Mouse (Mus musculus): Measurements from ENCODE around the gene Atp1b3. TPM values are rescaled to one million over a fixed set of nuclear protein-coding genes. Genes with fewer than 3 reads are reported as not detected.
"Not testable (repeated sequence)": the region's sequence is repeated elsewhere in the genome, so short reads cannot be mapped to it uniquely, and the experiment has no call there.

Gene Atp1b3
- 194 and 208 TPM in 2 replicates for polyA plus RNA-seq (2014; fragmentation: Nextera tagmentation; extraction: Ambion mirVana)

DNA sequence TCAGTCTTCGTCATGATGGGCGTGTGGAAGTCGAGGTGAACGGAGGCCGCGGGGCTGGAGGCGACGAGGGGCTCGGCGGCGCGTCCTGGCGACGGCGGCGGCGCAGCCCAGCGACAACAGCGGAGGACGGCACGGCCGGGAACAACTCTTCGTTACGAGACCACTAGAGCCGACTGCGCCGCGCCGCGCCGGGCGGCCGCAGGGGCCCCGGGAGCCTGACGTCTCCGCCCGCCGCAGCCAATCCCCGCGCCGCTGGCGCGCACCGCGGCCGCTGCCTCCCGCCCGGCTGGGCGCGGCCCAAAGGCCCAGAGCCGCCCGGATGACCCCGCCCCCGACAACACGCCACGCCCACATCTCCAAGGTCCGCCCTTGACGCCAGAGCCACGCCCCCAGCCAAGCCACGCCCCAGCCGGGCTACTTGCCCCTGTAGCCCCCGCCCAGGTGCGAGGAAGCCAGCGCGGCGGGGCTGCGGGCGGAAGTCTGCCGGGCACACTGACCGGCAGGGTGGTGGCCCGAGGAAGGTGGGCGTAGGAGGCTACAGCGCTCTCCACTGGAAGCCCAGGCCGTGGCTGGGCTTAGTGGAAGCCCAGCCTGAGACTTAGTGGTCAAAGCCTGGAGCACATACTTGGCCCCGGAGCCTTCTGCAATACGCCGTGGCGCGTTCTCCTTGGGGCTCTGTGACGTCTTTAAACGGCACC is at the start of gene Atp1b3:
Gene Atp1b3, minus strand, starts transcription at position 302 of the 698 bp plus-strand sequence.
- WGBS = under 1% methylated on average over 77 of the region's 81 CpGs
- Histone ChIP-seq H3K4me1 (ENCODE audit: control insufficient read depth, insufficient read depth, low read length) (peaks cover 15% of the 10 kb centered on the region), H3K4me3 (ENCODE audit: low read depth, low read length) (peak within 1 kb of the TSS; percentile 69)

DNA sequence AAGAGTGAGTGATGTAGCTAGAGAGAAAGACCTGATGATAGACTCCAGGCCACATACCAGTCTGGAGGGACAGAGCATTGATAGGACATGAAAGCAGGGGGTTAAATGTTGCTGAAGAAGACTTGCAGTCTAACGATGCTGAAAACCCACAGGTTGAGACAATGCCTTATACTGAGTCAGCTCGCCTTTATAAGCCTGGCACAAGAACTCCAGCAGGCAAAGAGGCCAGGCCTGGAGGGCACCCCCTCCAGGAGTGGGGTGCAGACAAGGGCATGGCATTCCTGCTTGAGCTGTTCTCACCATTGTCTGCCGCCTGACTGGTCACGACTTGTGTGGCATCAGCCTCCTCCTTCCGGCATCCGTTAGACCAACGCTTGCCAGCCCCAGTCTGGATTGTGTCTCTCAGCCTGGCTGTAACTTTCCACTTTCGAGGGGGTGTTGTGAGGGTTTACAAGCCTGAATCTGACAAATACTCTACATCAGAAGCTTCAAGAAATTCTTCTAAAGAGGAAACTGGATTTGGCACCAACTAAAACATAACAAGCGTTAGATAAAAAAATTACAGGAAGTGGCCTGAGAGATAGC is 48.7 kb upstream of the Atp1b3 start:
- WGBS = 87% methylated on average over 9 of the region's 9 CpGs
- no peak overlapping the region for H3K27ac ChIP-seq (ENCODE audit: low read depth, low read length)
- no peak overlapping the region for H3K9ac ChIP-seq (ENCODE audit: low read length)
- no peak overlapping the region for H3K4me2 ChIP-seq
- H3K9me3 ChIP-seq (ENCODE audit: control insufficient read depth, low read length) = no peaks in the 10 kb centered on the region
- H3K36me3 ChIP-seq (ENCODE audit: control insufficient read depth, insufficient read depth, low read length) = no peaks in the 10 kb centered on the region
- ATAC-seq (ENCODE audit: low FRiP score) (no peak), DNase-seq (ENCODE audit: low spot score, missing footprints) (no peak)
- no peak overlapping the region for H3K4me3 ChIP-seq (ENCODE audit: low read depth, low read length)
- no peaks in the 10 kb centered on the region for H3K4me1 ChIP-seq (ENCODE audit: control insufficient read depth, insufficient read depth, low read length)
- no peaks in the 10 kb centered on the region for H3K27me3 ChIP-seq (ENCODE audit: control insufficient read depth, insufficient read depth, low read length)

More for the DNA sequence above, at the start of gene Atp1b3:
- H3K36me3 ChIP-seq (ENCODE audit: control insufficient read depth, insufficient read depth, low read length) = no peaks in the 10 kb centered on the region
- peak within 1 kb of the TSS; percentile 87 for H3K9ac ChIP-seq (ENCODE audit: low read length)
- H3K27ac ChIP-seq (ENCODE audit: low read depth, low read length) = peak within 1 kb of the TSS; percentile 88
- peak within 1 kb of the TSS; percentile 62 for H3K4me2 ChIP-seq
- ATAC-seq (ENCODE audit: low FRiP score) = peak; percentile 98
- DNase-seq (ENCODE audit: low spot score, missing footprints) = peak; percentile 100
- no peaks in the 10 kb centered on the region for H3K27me3 ChIP-seq (ENCODE audit: control insufficient read depth, insufficient read depth, low read length)
- H3K9me3 ChIP-seq (ENCODE audit: control insufficient read depth, low read length) = no peaks in the 10 kb centered on the region

DNA sequence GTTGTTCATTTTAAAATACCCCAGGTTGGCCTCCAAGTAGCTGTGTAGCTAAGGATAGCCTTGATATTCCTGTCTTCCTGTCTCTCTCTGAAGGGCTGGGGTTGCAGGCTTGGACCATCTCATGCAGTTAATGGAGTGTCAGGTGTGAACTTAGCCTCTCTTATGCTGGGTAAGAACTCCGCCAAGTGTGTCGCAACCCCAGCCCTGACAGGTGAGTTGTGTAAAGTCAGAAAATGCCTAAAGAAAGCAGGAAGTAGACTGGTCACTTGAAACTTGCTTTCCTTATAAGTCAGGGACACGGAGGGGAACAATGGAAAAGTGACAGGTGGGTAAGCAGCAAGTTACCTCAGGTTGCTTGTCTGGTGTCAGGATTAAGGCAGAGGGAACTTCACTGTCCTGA is 40.1 kb upstream of the Atp1b3 start:
- Histone ChIP-seq H3K4me3 (ENCODE audit: low read depth, low read length) (no peak overlapping the region), H3K9ac (ENCODE audit: low read length) (no peak overlapping the region), H3K27me3 (ENCODE audit: control insufficient read depth, insufficient read depth, low read length) (no peaks in the 10 kb centered on the region), H3K4me1 (ENCODE audit: control insufficient read depth, insufficient read depth, low read length) (no peaks in the 10 kb centered on the region), H3K27ac (ENCODE audit: low read depth, low read length) (no peak overlapping the region), H3K9me3 (ENCODE audit: control insufficient read depth, low read length) (no peaks in the 10 kb centered on the region), H3K4me2 (no peak overlapping the region), H3K36me3 (ENCODE audit: control insufficient read depth, insufficient read depth, low read length) (no peaks in the 10 kb centered on the region)
- 88% methylated on average over 3 of the region's 3 CpGs for WGBS
- no peak for DNase-seq (ENCODE audit: low spot score, missing footprints)
- ATAC-seq (ENCODE audit: low FRiP score) = no peak

DNA sequence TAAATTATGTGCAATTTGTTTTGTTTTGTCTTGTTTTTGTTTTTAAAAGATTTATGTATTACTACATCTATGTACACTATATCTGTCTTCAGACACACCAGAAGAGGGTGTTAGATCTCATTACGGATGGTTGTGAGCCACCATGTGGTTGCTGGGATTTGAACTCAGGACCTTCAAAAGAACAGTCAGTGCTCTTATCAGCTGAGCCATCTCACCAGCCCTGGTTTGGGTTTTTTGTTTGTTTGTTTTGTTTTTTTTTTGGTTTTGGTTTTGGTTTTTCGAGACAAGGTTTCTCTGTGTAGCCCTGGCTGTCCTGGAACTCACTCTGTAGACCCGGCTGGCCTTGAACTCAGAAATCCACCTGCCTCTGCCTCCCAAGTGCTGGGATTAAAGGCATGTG is 35.7 kb upstream of the Atp1b3 start:
- not testable (repeated sequence) for H3K27ac ChIP-seq (ENCODE audit: low read depth, low read length); H3K36me3 ChIP-seq (ENCODE audit: control insufficient read depth, insufficient read depth, low read length); H3K4me1 ChIP-seq (ENCODE audit: control insufficient read depth, insufficient read depth, low read length); H3K9ac ChIP-seq (ENCODE audit: low read length); ATAC-seq (ENCODE audit: low FRiP score); H3K4me3 ChIP-seq (ENCODE audit: low read depth, low read length); H3K4me2 ChIP-seq; DNase-seq (ENCODE audit: low spot score, missing footprints); H3K9me3 ChIP-seq (ENCODE audit: control insufficient read depth, low read length); H3K27me3 ChIP-seq (ENCODE audit: control insufficient read depth, insufficient read depth, low read length)
- 89% methylated on average over 3 of the region's 3 CpGs for WGBS

DNA sequence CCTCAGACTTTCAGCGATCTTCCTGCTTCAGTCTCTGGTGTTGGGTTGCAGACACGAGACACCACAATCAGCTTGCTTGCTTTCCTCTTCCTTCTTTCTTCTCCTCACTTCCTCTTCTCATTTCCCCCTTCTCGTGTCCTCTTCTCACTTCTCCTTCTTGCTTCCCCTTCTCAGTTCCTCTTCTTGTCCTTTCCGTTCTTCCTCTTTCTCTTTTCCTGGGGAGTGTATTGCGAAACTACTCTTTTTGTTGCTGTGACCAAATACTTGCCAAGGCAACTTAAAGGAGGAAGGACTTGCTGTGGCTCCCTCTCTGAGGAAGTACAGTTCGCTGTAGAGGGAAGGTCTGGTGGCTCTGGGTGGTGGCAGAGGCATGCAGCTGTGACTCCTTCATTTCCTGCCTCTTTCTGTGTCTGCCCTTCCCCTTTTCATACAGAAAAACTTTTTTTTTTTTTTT is 35.2 kb upstream of the Atp1b3 start:
- no peak overlapping the region for H3K27ac ChIP-seq (ENCODE audit: low read depth, low read length)
- H3K36me3 ChIP-seq (ENCODE audit: control insufficient read depth, insufficient read depth, low read length) = no peaks in the 10 kb centered on the region
- H3K4me3 ChIP-seq (ENCODE audit: low read depth, low read length) = no peak overlapping the region
- H3K4me2 ChIP-seq = no peak overlapping the region
- no peak overlapping the region for H3K9ac ChIP-seq (ENCODE audit: low read length)
- DNase-seq (ENCODE audit: low spot score, missing footprints) = no peak
- no peaks in the 10 kb centered on the region for H3K27me3 ChIP-seq (ENCODE audit: control insufficient read depth, insufficient read depth, low read length)
- 76% methylated on average over 6 of the region's 6 CpGs for WGBS
- ATAC-seq (ENCODE audit: low FRiP score) = no peak
- H3K9me3 ChIP-seq (ENCODE audit: control insufficient read depth, low read length) = no peaks in the 10 kb centered on the region
- H3K4me1 ChIP-seq (ENCODE audit: control insufficient read depth, insufficient read depth, low read length) = peaks cover 2% of the 10 kb centered on the region

DNA sequence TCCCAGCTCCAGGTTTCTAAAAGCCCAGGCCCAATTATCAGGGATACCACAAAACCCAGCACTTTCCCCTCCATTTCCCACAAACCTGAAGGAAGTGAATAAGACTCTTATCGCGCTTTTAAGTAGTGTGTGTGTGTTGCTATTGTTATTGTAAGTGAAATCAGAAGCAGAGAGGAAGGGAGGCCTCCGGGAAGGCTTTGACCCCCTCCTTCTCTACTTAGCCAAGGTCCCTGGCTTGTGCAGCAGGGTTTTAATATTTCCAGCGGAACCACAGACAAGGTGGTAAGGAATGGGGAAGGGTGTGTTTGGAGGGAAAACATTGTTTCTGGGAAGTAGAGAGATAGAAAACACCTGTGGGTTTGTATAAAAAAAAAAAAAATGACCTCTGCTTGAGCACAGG is 34.4 kb upstream of the Atp1b3 start:
- H3K4me1 ChIP-seq (ENCODE audit: control insufficient read depth, insufficient read depth, low read length) = peaks cover 2% of the 10 kb centered on the region
- no peak for DNase-seq (ENCODE audit: low spot score, missing footprints)
- no peaks in the 10 kb centered on the region for H3K27me3 ChIP-seq (ENCODE audit: control insufficient read depth, insufficient read depth, low read length)
- no peak overlapping the region for H3K9ac ChIP-seq (ENCODE audit: low read length)
- no peak for ATAC-seq (ENCODE audit: low FRiP score)
- 27% methylated on average over 4 of the region's 4 CpGs for WGBS
- no peaks in the 10 kb centered on the region for H3K36me3 ChIP-seq (ENCODE audit: control insufficient read depth, insufficient read depth, low read length)
- no peak overlapping the region for H3K4me3 ChIP-seq (ENCODE audit: low read depth, low read length)
- H3K4me2 ChIP-seq = no peak overlapping the region
- H3K9me3 ChIP-seq (ENCODE audit: control insufficient read depth, low read length) = no peaks in the 10 kb centered on the region
- no peak overlapping the region for H3K27ac ChIP-seq (ENCODE audit: low read depth, low read length)

DNA sequence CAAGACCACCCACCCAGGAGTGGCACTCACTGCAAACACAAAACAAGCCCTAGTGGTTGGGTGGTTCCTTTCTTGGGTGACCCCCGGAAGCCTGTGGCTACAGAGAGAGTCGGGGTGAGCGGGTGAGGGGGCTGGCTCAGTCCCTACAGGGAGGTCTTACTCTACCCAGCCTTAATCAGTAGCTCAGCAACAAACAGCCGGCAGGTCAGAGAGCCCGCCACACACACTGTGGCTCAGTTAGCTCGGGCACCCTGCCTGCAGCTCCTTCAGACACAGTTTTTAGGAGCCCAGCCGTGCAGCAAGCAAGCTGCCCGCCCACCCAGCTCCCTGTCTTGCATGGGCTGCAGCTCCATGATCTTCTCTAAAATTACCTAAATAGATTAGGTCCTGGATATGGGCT is 33.9 kb upstream of the Atp1b3 start:
- no peak overlapping the region for H3K27ac ChIP-seq (ENCODE audit: low read depth, low read length)
- no peak for DNase-seq (ENCODE audit: low spot score, missing footprints)
- H3K9ac ChIP-seq (ENCODE audit: low read length) = no peak overlapping the region
- ATAC-seq (ENCODE audit: low FRiP score) = peak; percentile 58
- peaks cover 2% of the 10 kb centered on the region for H3K4me1 ChIP-seq (ENCODE audit: control insufficient read depth, insufficient read depth, low read length)
- no peaks in the 10 kb centered on the region for H3K9me3 ChIP-seq (ENCODE audit: control insufficient read depth, low read length)
- no peak overlapping the region for H3K4me2 ChIP-seq
- H3K36me3 ChIP-seq (ENCODE audit: control insufficient read depth, insufficient read depth, low read length) = no peaks in the 10 kb centered on the region
- no peak overlapping the region for H3K4me3 ChIP-seq (ENCODE audit: low read depth, low read length)
- H3K27me3 ChIP-seq (ENCODE audit: control insufficient read depth, insufficient read depth, low read length) = no peaks in the 10 kb centered on the region
- WGBS = 22% methylated on average over 8 of the region's 8 CpGs

DNA sequence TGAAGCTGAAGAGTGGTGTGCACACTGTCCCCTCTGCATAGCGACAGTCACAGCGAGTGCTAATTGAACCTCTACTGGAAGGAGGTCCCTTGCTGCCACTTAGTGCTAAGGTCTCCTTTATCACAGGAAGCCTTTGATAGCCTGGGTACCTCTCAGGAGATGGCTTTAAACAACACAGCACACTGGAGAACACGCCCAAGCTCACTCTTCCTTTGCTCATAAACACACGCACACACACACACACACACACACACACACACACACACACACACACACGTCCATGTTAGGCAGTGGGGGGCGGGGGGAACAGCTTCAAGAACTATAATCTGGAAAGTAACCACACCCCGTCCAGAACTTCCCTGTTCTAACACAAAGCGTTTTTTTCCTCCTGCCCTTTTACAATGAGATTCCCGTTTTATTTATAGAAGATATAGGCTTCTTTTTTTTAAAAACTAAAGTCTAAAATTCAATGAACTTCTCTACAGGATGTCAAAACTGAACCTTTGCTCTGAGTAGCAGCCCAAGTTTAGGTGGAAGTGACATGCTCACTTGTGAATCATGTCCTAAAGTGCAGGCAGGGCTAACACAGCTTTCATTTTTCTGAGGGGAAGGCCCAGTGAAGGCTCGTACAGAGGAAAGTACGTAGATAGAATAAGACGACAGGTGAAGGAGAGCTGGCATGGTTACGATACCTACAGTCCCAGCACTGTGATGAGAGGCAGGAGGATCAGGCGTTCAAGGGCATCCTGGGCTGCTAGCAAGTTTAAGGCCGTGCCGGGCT is 30.9 kb upstream of the Atp1b3 start:
- no peak overlapping the region for H3K4me2 ChIP-seq
- H3K36me3 ChIP-seq (ENCODE audit: control insufficient read depth, insufficient read depth, low read length) = no peaks in the 10 kb centered on the region
- WGBS = 76% methylated on average over 16 of the region's 16 CpGs
- peaks cover 2% of the 10 kb centered on the region for H3K4me1 ChIP-seq (ENCODE audit: control insufficient read depth, insufficient read depth, low read length)
- H3K9ac ChIP-seq (ENCODE audit: low read length) = no peak overlapping the region
- no peaks in the 10 kb centered on the region for H3K9me3 ChIP-seq (ENCODE audit: control insufficient read depth, low read length)
- DNase-seq (ENCODE audit: low spot score, missing footprints) (no peak), ATAC-seq (ENCODE audit: low FRiP score) (no peak)
- no peak overlapping the region for H3K4me3 ChIP-seq (ENCODE audit: low read depth, low read length)
- no peak overlapping the region for H3K27ac ChIP-seq (ENCODE audit: low read depth, low read length)
- no peaks in the 10 kb centered on the region for H3K27me3 ChIP-seq (ENCODE audit: control insufficient read depth, insufficient read depth, low read length)

DNA sequence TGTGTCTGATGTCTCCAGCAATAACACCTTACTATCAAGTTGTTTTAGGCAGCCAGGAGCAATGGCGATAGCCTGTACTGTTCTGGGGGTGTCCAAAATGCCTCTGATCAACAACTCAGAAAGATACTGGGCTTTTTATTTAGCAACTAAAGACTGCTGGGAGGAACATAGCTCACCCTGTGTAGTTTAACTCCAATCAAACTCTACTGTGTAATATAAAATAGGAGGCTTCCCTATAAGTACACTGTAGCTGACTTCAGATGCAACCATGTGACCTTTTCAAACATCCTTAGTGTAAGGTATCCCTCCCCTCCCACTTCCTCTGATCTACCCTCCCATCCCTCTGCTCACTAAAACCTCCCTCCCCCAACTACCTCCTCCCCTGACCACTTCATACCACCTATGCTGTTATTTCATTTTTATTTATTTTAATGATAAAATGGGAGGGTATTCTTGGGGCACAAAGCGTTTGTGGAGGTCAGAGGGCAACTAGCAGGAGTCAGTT is 29.5 kb upstream of the Atp1b3 start:
- Histone ChIP-seq H3K4me3 (ENCODE audit: low read depth, low read length) (no peak overlapping the region), H3K9me3 (ENCODE audit: control insufficient read depth, low read length) (no peaks in the 10 kb centered on the region), H3K27ac (ENCODE audit: low read depth, low read length) (no peak overlapping the region), H3K9ac (ENCODE audit: low read length) (no peak overlapping the region), H3K27me3 (ENCODE audit: control insufficient read depth, insufficient read depth, low read length) (no peaks in the 10 kb centered on the region), H3K4me1 (ENCODE audit: control insufficient read depth, insufficient read depth, low read length) (no peaks in the 10 kb centered on the region; the same call in 1 of the 2 replicates), H3K36me3 (ENCODE audit: control insufficient read depth, insufficient read depth, low read length) (no peaks in the 10 kb centered on the region), H3K4me2 (no peak overlapping the region)
- no peak for ATAC-seq (ENCODE audit: low FRiP score)
- 81% methylated on average over 2 of the region's 2 CpGs for WGBS
- DNase-seq (ENCODE audit: low spot score, missing footprints) = no peak

Data from midbrain, embryonic 11.5 days (tissue).